Mouse (Mus musculus): ENCODE results near the gene Atp1a4.

Gene Atp1a4

DNA sequence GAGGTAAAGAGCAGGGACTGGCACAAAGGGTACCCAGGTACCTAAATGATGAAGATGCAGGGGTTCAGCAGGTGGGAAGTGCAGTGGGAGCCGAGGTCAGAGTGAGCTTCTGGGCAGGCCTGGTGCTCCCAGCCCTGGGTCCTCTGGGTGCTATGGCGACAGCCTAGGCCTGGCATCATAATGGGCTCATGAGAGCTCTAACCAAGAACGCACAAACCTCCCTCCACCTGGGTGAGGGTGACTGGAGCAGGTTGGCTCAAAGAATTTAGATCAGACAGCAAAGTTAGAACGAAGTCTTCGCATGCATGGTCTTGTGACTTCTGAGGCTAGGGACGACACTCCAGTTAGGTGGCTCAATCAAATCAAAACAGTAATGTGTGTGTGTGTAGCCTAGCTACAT lies at the start of gene Atp1a4:
Gene Atp1a4, minus strand, starts transcription at position 101 of the 400 bp plus-strand sequence.
- no peak for DNase-seq (ENCODE audit: low spot score)

DNA sequence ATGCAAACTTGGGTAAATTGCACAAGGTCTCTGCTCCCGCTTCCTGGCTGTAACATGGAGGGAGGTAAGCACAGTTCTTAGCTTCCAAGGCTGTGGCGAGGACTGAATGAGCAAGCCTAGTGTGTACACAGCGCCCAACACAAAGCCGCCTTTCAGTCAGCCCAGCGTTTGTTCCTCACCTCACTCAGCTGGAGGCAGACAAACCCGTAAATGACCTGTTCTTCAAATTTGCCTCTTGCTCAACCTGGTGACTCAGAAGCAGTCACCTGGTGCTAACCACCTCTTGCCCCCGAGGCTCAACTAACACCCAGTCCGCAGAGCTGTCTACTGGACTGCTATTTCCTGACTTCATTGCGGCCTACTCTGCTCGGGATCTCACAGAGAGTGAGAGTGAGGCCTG lies 49.7 kb upstream of the Atp1a4 start:
- DNase-seq (ENCODE audit: low spot score): peak; percentile 75

DNA sequence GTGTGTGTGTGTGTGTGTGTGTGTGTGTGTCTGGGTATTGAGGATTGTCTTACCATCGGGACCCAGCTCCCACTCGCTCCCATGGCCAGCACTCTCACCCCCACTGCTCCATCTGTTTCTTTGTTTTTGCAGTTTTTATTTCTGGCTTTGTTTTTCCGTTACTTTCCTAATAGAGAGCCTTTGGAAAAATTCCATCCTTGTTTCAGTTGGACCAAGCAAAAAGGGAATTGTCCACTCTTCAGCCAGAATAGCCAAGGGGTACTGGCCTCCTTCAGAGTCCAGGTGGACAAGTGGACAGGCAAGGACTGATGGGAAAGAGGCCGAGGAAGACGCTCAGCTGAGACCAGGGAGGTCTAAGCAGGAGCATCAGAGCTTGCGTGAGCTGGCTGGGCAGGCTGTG lies 48.7 kb upstream of the Atp1a4 start:
- DNase-seq (ENCODE audit: low spot score): no peak

DNA sequence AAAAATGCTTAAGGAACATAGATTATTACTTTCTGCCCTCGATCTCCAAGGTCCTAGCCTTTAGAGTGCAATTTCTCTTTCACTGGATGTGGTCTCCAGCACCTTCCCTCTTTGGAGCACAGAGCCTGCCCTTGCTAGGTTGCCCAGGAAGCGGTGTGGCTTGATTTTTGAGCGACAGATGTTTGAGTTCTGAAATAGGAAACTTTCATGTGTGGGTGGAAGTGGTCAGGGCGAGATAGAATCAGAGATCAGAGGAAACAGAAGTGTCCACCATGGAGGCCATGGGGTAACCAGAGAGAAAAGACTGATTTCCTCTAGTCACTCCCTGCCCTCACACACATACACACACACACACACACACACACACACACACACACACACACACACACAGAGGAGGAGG lies 48.0 kb upstream of the Atp1a4 start:
- no peak for DNase-seq (ENCODE audit: low spot score)

DNA sequence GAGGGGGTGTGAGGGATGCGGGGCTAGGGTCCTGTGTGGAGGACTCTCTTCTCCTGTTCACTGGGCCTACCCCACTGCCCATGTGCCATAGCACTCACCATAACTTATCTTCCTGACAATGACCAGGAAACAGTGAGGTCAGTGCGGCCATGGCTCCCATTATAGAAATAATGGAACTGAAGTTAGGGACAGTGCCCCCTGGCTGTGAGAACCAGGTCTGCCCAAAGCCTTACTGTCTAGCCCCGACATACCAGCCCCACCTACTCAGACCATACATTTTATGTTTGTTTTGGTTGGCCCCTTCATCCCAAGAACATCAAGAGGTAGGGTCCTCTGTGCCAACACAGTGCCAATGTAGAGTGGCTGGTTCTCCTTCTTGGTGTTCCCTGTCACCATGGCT lies 47.4 kb upstream of the Atp1a4 start:
- DNase-seq (ENCODE audit: low spot score): no peak

DNA sequence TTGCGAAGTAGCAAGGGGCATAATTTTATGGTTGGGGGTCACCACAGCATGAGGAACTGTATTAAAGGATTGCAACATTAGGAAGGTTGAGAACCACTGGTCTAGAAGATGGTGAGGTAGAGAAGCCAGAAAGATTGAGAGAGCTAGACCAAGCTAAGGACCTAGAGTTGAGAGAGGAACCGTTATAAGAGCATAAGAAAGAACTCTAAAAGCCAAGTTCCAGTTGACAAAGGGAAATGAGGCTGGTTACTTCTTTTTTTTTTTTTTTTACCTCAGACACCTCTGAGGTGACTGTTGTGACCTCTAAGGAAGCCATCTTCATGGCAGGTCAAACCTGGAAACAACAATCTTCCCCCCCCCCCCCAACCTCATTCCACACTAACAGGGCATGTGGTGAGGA lies 46.9 kb upstream of the Atp1a4 start:
- DNase-seq (ENCODE audit: low spot score): no peak

DNA sequence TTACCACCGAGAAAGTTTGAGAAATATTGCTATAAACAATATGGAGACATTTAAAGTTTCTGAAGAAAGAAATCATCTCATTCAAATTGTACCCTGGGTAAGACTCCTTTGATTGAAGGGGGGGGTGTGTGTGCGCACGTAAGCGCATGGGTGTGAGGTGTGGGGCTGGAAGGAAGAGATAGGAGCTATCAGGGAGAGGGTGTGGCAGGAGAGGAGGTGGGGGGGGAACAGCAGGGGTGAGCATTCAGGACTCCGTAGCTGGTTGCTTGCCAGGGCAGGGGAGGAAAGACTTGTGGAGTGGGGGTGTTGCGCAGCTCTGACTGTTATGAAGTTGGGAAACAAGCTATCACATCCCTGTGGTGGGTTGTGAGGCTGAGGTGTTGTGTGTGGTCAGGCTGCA lies 46.2 kb upstream of the Atp1a4 start:
- DNase-seq (ENCODE audit: low spot score): no peak

DNA sequence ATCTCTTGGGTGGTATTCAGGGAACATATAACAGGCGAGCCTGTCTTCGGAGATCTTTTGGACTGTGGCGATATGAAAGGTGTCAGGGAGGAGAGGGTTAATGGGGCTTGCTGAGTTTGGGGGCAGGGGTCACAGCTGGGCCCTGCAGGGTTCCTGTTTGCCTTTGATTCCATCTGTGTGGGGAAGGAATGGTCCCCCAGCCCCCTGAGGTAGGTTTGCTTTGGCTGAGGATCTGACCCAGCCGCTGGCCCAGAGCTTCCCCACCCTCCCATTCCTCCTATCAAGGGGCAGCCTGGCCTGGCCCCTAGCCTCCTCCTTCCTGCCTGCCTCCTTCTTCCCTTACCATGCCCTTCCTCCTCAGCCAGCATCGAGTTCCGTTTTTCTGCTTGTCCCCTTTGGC lies 44.6 kb upstream of the Atp1a4 start:
- no peak for DNase-seq (ENCODE audit: low spot score)

DNA sequence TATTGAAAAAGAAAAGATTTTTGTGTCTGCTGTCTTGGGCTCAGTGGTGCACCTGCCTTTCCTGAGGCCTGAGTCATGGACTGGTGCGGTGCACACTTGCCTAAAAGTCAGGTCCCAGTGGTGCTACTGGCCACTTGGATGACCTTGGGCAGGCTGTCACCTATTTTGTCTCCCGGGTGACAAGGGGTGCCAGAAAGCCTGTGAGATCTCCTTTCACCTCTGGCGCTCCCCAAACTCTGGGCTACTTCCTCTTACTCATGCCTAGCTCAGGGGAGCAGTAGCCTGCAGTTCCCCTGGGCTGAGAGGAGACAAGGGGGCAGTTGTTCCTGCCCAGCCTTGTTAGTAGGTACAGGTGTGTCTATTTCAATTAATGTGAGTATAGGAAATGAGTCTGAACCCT lies 44.1 kb upstream of the Atp1a4 start:
- DNase-seq (ENCODE audit: low spot score): no peak

DNA sequence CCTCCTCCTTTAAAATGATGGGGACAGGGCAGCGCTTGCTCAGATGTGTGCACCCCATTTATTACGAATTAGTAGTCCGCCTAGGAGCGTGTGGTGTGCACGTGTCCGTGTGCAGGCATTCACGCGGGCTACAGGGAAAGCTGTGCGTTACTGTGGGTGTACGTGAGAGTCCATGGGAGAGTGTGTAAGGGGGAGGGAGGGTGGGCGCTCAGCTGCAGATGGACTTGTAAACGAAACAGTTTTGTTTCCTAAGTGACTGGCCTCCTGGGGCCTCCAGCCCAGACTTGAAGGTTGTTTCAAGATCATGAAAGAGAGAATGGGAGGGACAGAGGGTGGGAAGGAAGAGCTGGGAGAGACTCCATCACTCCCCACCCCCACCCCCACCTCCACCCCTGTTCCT lies 43.0 kb upstream of the Atp1a4 start:
- DNase-seq (ENCODE audit: low spot score): no peak

DNA sequence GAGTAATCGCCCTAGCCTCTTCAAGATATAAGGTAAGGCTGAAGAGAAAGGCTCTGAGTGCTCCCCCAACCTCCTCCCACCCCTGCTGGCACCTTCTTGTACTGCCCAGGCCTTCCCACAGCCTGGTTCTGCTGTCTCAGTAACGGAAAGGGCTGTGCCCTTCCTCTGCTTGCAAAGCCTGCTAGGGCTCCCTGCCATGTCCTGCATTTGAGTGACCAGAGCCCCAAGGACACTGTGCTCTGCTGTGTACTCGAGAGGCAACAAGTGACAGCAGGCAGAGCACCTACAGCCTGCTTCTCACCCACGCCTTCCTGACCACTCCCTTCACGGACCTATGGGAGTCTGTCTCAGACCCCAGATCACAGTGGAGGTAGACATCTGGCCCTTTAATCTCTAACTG lies 42.0 kb upstream of the Atp1a4 start:
- DNase-seq (ENCODE audit: low spot score): no peak

DNA sequence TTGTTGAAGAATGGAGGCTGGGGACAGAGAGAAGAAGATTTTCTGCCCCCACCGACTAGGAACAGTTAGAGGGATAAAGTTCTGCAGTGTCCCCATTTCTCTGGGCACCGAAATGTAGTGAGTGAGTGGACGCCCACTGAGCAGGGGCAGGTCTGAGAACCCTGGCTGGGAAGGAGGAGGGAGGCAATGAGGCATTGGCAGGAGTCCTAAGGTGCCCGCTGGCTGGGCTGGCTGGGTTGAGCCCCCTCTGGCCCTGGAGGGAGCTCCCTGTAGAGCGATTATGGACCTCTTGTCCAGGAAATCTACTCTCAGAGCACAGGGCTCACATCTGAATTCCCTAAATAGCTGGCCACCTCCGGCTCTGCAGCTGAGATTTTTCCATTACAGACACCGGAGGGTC lies 41.3 kb upstream of the Atp1a4 start:
- DNase-seq (ENCODE audit: low spot score): no peak

DNA sequence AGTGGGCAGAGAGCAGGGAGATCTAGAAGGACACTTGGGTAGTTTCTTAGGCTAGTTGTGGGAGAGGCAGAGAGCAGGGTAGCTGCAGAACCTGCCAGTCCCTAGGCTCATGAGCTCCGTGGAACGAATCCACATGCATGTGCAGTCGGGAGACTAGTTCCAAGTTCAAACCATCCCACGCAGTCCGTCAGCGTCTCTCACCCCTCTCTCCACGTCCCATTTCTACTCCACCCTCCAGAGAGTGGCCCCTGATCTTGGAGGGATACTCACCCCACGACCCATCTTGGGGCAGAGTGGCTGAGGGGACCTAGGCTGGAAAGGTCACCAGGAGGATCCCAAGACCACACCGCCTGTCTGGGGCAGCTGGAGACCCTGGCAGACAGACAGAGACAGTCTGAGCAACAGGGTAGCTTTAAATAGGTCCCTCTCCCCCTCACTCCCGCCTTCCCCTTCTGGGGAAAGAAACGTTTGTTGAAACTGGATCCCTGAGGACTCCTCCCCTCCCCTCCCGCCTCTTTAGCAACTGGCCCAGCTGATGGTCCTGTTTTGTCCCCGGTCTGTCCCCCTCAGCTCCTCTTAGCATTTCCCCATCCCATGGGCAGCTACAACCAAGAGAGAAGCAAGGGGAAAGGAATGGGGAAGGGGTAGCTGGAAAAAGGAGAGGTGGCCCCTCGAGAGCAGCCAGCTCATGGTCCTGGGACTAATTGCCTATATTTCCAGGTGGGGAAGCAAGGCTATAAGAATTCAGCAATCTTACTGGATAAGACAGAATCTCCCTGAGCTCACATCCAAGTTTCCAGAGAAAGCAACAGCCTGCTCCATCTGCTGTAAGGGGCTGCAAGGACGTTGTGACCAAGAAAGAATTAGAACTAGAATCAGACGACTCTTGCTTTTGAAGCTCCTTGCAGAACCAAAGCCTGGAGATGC lies 39.7 kb upstream of the Atp1a4 start, which contains the start of gene Atp1a2:
Gene Atp1a2, minus strand, starts transcription at position 454 of the 927 bp plus-strand sequence.
- DNase-seq (ENCODE audit: low spot score): no peak

DNA sequence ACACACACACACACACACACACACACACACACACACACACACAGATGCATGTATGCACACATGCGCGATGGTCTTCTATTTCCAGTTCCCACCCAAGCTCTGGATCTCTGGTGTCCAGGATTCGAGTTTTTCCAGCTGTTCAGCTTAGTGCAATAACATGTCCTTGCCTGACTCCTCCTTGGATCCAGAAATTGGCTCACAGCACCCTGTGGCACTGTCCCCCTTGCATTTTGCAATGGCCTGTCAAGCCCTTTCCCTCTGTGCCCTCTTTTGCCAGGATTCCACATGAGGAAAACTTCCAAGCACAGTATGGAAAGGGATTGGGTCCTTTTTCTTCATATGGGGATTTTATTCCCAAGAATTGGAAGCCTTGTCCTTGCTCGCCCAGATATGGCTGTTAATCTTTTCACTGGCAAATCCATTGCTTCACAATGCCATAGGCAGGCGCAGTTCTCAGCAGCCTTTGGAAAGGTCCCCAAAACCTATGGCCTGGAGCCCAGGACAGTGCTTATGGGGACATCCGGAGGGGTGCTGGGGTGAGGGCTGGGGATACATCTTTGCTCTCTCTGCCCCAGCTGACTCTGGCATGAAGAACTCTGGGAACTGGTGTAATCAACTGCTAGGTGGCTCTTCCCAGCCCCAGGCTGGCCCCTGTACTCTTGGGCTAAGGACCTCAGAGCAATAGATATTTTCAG lies 38.7 kb upstream of the Atp1a4 start:
- no peak for DNase-seq (ENCODE audit: low spot score)

DNA sequence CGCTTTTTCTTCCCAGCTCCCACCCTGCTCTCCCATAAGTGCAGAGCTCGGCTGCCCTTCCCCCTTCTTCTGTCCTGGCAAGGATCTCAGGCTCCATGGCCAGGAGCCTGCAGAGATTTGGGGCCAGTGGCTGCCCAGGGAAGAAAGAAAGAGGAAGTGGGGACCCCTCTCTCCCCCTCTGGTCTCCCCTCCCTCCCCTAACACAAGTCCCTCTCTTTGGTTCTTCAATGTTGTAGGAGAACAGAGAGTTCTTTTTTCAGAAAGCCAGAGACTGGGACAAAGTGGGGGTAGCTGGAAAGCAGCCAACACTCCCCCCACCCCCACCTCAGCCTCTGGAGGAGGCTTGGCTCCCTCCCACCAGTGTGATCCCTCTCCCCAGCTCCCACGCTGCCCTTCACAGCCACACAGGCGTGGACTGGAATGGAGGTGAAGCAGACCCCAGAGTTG lies 37.6 kb upstream of the Atp1a4 start:
- no peak for DNase-seq (ENCODE audit: low spot score)

DNA sequence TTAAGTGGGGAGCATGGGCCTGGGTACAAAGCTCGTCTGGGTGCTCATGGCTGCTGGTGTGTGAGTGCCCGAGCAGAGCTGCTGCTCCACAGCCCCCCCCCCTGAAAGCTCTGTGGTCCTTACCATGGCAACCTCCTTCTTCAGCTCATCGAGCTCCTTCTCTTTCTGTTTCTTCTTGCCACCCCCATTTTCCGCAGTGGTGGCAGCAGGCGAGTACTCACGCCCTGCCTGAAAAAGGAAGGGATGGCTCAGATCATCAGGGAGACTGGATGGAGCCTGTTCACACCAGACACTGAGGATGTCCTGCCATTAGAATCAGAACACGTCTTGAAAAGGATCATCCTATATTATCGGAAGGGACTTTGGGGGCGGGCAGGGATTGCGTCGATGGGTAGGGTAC lies 35.2 kb upstream of the Atp1a4 start:
- DNase-seq (ENCODE audit: low spot score): no peak

DNA sequence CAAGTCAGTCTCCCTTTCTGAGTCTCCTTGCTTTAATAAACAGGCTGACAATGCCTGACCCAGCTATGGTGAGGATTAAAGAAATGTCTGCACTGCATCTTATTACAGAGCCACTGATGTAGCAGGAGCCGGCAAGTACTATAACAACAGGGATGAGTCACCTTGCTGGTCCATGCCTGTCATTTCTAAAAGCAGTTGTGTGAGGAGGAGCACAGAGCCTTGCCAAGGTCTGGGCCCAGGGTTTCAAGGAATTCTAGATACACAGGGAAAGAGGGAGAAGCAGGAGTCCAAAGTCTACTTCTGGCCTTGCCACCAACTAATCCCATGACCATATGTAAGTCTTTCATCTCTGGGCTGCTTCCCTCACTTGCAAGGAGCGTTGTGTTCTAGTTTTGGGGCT lies 34.7 kb upstream of the Atp1a4 start:
- DNase-seq (ENCODE audit: low spot score): no peak

DNA sequence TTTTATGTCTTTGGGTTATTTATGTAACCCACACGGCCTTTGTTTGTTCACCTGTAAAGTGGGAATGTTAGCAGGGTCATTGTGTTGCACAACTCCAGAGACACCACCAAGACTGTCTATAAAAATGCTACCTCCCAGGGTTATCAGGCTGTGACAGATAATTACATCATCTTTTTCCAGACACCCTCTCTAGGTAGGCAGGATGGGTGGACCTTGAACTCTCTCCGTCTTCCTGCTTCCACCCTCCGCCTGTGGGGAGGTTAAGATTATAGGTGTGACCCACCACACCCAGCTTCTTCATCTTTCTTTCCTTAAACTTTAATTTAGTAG lies 31.4 kb upstream of the Atp1a4 start:
- DNase-seq (ENCODE audit: low spot score): no peak

DNA sequence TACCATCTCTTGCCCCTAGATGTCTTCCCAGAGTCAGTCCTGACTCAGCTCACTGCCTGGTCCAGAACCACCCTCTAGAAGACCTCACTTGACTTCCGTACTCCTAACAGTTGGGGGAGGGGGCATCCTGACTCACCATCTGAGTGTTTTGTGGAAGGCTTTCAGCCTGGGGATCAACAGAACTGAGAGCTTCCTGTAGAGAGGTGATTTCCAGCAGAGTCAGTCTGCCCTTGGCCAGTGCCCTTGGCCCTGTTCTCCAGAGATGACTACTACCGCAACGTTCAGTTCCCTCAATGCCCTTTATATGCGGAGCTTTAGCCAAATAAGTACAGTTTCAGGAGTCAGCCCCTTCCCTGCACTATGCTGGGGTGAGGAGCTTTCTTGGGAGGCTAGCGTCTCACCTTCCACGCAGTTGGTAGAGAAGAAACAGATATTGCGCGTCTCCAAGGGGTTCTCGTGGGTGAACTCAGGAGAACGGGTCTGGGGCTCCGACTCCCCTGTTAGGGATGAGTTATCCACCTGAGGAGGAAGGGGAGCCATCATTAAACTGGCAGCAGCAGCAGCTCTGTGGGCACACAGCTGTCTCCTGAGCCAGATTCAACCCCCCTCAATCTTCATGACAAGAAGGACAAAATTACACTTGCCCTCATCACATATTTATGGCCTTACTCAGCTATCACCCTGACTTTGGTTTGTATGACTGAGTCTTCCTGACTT lies 30.8 kb upstream of the Atp1a4 start:
- DNase-seq (ENCODE audit: low spot score): no peak

DNA sequence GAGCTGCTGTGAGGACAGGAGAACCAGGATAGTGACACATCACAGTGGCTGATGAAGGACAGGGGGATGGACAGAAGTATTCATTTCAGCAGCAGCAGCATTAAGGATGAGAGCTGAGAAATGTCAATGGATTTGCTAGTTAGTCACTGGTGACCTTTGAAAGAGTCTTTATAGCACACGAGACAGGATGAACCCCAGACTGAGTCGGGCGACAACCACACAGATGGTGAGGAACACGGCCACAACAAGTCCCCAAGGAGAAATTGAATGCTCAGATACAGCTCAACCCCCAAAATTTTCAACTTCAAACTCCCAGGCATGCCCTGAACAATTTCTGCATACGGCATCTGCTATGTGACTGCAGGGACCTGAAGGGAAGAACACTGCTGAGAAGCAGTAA lies 28.5 kb upstream of the Atp1a4 start:
- no peak for DNase-seq (ENCODE audit: low spot score)

DNA sequence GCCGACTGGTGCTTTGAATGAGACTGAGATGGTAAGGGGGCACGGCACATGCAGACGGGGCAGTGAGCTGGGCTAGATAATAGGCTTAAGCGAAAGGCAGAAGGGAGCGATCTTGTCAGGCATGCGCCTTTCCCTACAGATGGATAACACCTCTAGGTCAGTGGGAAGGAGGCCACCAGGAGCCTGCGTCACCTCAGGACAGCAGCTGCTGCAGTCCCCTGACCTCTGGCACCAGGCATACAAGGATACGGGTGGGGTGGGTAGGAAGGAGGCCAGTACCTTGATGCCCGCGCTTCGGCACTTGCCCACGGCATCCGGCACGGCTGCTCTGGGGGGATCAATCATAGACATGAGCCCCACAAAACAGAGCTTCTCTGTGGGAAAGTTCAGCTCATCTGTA lies 26.0 kb upstream of the Atp1a4 start:
- DNase-seq (ENCODE audit: low spot score): no peak

DNA sequence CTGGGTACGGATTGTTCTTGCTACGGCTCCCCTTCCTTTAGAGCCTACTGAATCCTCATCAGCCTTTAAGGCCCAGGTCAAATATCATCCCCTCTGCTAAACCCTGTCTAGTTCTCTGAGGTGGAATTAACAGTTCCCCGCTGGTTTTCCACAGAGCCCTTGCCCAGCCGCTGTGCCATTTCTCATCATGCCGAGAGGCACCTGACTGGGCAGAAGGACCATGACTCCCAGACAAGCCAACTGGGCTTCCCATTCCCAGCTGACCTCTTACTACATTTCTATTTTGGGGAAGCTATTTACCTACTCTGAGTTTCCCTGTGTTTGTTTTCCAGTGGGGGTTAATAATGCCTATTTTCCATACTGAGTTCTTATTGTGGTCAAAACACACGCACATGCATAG lies 24.9 kb upstream of the Atp1a4 start:
- no peak for DNase-seq (ENCODE audit: low spot score)

All from yolk sac, embryonic 10.5 days (tissue).